Mouse (Mus musculus): ENCODE results near the gene Dagla. TPM values are rescaled to one million over a fixed set of nuclear protein-coding genes. Genes with fewer than 3 reads are reported as not detected.

Dagla gene
- polyA plus RNA-seq, 1 experiment from 2014 or later = 1.8 TPM

GRCm38 (mm10) chr19:10339271-10339670, 34.6 kb upstream of the Dagla start:
- 12% methylated on average over 5 of the region's 5 CpGs for WGBS
- no peaks in the 10 kb centered on the region for H3K9me3 ChIP-seq (ENCODE audit: control insufficient read depth, low read length)
- no peaks in the 10 kb centered on the region for H3K27me3 ChIP-seq (ENCODE audit: control insufficient read depth, insufficient read depth, low read length)
- no peak for DNase-seq (ENCODE audit: low spot score)
- peaks cover 3% of the 10 kb centered on the region for H3K4me1 ChIP-seq (replicated peaks; ENCODE audit: control insufficient read depth, insufficient read depth, low read length)
- H3K27ac ChIP-seq (ENCODE audit: low read depth, low read length) = no peak overlapping the region
- no peak overlapping the region for H3K4me3 ChIP-seq (ENCODE audit: low read depth, low read length)
- H3K36me3 ChIP-seq (ENCODE audit: control insufficient read depth, insufficient read depth, low read length) = no peaks in the 10 kb centered on the region
- no peak overlapping the region for H3K9ac ChIP-seq (ENCODE audit: low read depth, low read length)
- H3K4me2 ChIP-seq (replicated peaks; ENCODE audit: low read depth, low read length) = no peak overlapping the region
- no peak for ATAC-seq (ENCODE audit: low FRiP score)

DNA sequence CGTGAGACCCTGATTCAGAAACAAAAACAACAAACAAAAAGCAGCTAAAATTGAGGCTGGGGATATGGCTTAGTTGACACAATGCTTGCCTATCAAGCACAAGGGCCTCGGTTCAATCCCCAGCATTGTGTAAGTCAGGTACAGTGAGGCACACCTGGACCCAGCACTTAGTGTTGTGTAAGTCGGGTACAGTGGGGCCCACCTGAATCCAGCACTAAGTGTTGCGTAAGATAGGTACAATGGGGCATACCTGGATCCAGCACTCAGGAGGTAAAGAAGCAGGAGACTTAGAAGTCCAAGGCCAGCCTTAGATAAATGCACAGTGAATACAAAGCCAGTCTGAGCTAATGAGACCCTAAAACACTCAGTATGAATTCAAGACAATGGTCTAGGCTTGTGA, 34.0 kb upstream of the Dagla start:
- peaks cover 3% of the 10 kb centered on the region for H3K4me1 ChIP-seq (replicated peaks; ENCODE audit: control insufficient read depth, insufficient read depth, low read length)
- no peaks in the 10 kb centered on the region for H3K36me3 ChIP-seq (ENCODE audit: control insufficient read depth, insufficient read depth, low read length)
- H3K27ac ChIP-seq (ENCODE audit: low read depth, low read length) = no peak overlapping the region
- H3K4me3 ChIP-seq (ENCODE audit: low read depth, low read length) = no peak overlapping the region
- DNase-seq (ENCODE audit: low spot score) (no peak), ATAC-seq (ENCODE audit: low FRiP score) (no peak)
- no peaks in the 10 kb centered on the region for H3K9me3 ChIP-seq (ENCODE audit: control insufficient read depth, low read length)
- no peak overlapping the region for H3K4me2 ChIP-seq (replicated peaks; ENCODE audit: low read depth, low read length)
- H3K9ac ChIP-seq (ENCODE audit: low read depth, low read length) = no peak overlapping the region
- WGBS = 73% methylated on average over 4 of the region's 4 CpGs
- H3K27me3 ChIP-seq (ENCODE audit: control insufficient read depth, insufficient read depth, low read length) = no peaks in the 10 kb centered on the region

DNA sequence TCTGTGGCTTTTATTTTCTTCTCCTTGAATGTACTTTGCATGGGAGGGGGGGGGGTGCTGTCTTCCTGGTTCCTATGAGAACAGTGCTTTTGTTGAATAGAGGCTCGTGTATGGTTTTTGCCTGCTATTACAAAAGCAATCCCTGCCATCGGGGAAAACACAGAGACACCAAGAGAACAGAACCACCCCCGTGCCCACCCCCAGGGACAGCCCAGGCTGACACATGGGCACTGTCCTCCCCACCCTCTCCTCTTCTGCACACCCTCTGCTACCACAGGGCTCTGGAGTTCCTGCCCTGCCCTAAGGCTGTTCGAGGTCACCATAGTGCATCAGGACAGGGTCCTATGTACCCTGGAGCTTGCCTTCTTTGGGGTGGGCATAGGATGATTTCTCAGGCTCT, 29.8 kb upstream of the Dagla start:
- no peak overlapping the region for H3K27ac ChIP-seq (ENCODE audit: low read depth, low read length)
- 79% methylated on average over 4 of the region's 4 CpGs for WGBS
- no peak overlapping the region for H3K9ac ChIP-seq (ENCODE audit: low read depth, low read length)
- H3K27me3 ChIP-seq (ENCODE audit: control insufficient read depth, insufficient read depth, low read length) = no peaks in the 10 kb centered on the region
- ATAC-seq (ENCODE audit: low FRiP score) (0 out of 2 replicates have a peak, but pooled peaks have one; percentile 26), DNase-seq (ENCODE audit: low spot score) (no peak)
- H3K4me3 ChIP-seq (ENCODE audit: low read depth, low read length) = no peak overlapping the region
- H3K36me3 ChIP-seq (ENCODE audit: control insufficient read depth, insufficient read depth, low read length) = no peaks in the 10 kb centered on the region
- H3K9me3 ChIP-seq (ENCODE audit: control insufficient read depth, low read length) = no peaks in the 10 kb centered on the region
- H3K4me1 ChIP-seq (replicated peaks; ENCODE audit: control insufficient read depth, insufficient read depth, low read length) = no peaks in the 10 kb centered on the region
- H3K4me2 ChIP-seq (replicated peaks; ENCODE audit: low read depth, low read length) = no peak overlapping the region

DNA sequence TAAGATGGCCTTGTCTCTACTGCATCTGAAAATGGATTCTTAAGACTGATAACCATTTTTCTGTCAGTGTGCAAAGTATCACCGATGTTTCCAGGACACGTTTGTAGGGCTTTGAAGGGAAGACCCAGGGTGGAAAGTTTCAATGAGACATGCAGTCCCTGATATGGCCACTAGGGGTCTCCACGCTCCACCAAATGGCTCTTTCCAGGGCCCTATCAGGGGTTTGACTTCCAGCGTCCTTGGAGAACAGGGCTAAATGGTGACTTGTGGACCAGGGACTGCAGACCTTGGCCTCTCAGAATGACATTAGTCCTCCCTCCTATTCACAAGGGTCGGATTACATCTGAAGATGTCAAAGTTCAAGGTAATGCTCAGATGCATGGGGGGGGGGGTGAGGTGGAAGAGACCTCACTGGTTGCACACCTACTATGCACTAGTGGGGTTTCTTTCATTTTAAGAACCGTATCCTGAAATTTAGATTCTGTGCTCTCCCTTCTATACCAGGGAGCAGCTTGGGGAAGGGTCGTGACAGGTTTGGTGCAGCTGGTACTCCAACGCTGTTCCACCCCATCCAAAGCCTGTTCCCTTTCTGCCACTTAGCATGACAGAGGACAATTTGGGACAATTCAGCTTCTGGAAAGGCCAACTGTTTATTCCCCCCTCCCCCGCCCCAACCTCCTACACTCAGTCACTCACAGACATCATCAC, 29.0 kb upstream of the Dagla start:
- H3K4me1 ChIP-seq (replicated peaks; ENCODE audit: control insufficient read depth, insufficient read depth, low read length) = no peaks in the 10 kb centered on the region
- H3K27ac ChIP-seq (ENCODE audit: low read depth, low read length) = no peak overlapping the region
- DNase-seq (ENCODE audit: low spot score) (peak; percentile 88), ATAC-seq (ENCODE audit: low FRiP score) (peak; percentile 83)
- WGBS = 40% methylated on average over 9 of the region's 9 CpGs
- no peaks in the 10 kb centered on the region for H3K36me3 ChIP-seq (ENCODE audit: control insufficient read depth, insufficient read depth, low read length)
- no peaks in the 10 kb centered on the region for H3K9me3 ChIP-seq (ENCODE audit: control insufficient read depth, low read length)
- no peaks in the 10 kb centered on the region for H3K27me3 ChIP-seq (ENCODE audit: control insufficient read depth, insufficient read depth, low read length)
- no peak overlapping the region for H3K4me2 ChIP-seq (replicated peaks; ENCODE audit: low read depth, low read length)
- H3K9ac ChIP-seq (ENCODE audit: low read depth, low read length) = no peak overlapping the region
- no peak overlapping the region for H3K4me3 ChIP-seq (ENCODE audit: low read depth, low read length)

GRCm38 (mm10) chr19:10331706-10332105, 27.0 kb upstream of the Dagla start:
- H3K9ac ChIP-seq (ENCODE audit: low read depth, low read length) = no peak overlapping the region
- ATAC-seq (ENCODE audit: low FRiP score) (no peak), DNase-seq (ENCODE audit: low spot score) (no peak)

GRCm38 (mm10) chr19:10329033-10329432, 24.4 kb upstream of the Dagla start:
- DNase-seq (ENCODE audit: low spot score) (no peak), ATAC-seq (ENCODE audit: low FRiP score) (no peak)
- Histone ChIP-seq H3K36me3 (ENCODE audit: control insufficient read depth, insufficient read depth, low read length) (no peaks in the 10 kb centered on the region), H3K4me1 (replicated peaks; ENCODE audit: control insufficient read depth, insufficient read depth, low read length) (no peaks in the 10 kb centered on the region), H3K27me3 (ENCODE audit: control insufficient read depth, insufficient read depth, low read length) (no peaks in the 10 kb centered on the region), H3K4me2 (replicated peaks; ENCODE audit: low read depth, low read length) (no peak overlapping the region), H3K9me3 (ENCODE audit: control insufficient read depth, low read length) (no peaks in the 10 kb centered on the region), H3K9ac (ENCODE audit: low read depth, low read length) (no peak overlapping the region), H3K4me3 (ENCODE audit: low read depth, low read length) (no peak overlapping the region), H3K27ac (ENCODE audit: low read depth, low read length) (no peak overlapping the region)
- WGBS = 93% methylated on average over 8 of the region's 8 CpGs

More at GRCm38 (mm10) chr19:10331706-10332105, 27.0 kb upstream of the Dagla start:
- no peak overlapping the region for H3K4me2 ChIP-seq (replicated peaks; ENCODE audit: low read depth, low read length)
- 67% methylated on average over 4 of the region's 4 CpGs for WGBS
- no peaks in the 10 kb centered on the region for H3K4me1 ChIP-seq (replicated peaks; ENCODE audit: control insufficient read depth, insufficient read depth, low read length)
- no peak overlapping the region for H3K27ac ChIP-seq (ENCODE audit: low read depth, low read length)
- no peak overlapping the region for H3K4me3 ChIP-seq (ENCODE audit: low read depth, low read length)
- H3K36me3 ChIP-seq (ENCODE audit: control insufficient read depth, insufficient read depth, low read length) = no peaks in the 10 kb centered on the region
- no peaks in the 10 kb centered on the region for H3K9me3 ChIP-seq (ENCODE audit: control insufficient read depth, low read length)
- no peaks in the 10 kb centered on the region for H3K27me3 ChIP-seq (ENCODE audit: control insufficient read depth, insufficient read depth, low read length)

DNA sequence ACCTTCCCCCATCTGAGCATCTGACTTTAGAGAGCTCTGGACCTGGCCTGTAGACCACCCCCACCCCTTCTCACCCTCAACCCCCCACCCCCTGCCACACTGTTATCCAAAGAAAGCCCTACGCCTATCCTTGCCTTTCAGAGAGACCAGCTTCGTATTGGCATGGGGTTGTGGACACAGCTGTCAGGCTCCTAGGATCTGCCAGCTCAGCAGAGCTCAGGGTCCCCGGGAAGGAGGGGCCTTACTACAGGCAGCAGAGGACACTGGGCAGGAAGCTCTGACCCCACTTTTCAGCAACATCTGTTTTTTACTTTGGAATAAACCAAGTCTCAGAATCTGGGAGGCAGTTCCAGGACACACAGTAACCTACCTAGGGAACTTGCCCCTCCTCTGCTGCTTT, 21.9 kb upstream of the Dagla start:
- Histone ChIP-seq H3K4me3 (ENCODE audit: low read depth, low read length) (no peak overlapping the region), H3K4me2 (replicated peaks; ENCODE audit: low read depth, low read length) (no peak overlapping the region), H3K9me3 (ENCODE audit: control insufficient read depth, low read length) (no peaks in the 10 kb centered on the region), H3K36me3 (ENCODE audit: control insufficient read depth, insufficient read depth, low read length) (no peaks in the 10 kb centered on the region), H3K27me3 (ENCODE audit: control insufficient read depth, insufficient read depth, low read length) (no peaks in the 10 kb centered on the region), H3K4me1 (replicated peaks; ENCODE audit: control insufficient read depth, insufficient read depth, low read length) (no peaks in the 10 kb centered on the region), H3K27ac (ENCODE audit: low read depth, low read length) (no peak overlapping the region), H3K9ac (ENCODE audit: low read depth, low read length) (no peak overlapping the region)
- WGBS = 48% methylated on average over 3 of the region's 3 CpGs
- ATAC-seq (ENCODE audit: low FRiP score) = no peak
- DNase-seq (ENCODE audit: low spot score) = no peak

DNA sequence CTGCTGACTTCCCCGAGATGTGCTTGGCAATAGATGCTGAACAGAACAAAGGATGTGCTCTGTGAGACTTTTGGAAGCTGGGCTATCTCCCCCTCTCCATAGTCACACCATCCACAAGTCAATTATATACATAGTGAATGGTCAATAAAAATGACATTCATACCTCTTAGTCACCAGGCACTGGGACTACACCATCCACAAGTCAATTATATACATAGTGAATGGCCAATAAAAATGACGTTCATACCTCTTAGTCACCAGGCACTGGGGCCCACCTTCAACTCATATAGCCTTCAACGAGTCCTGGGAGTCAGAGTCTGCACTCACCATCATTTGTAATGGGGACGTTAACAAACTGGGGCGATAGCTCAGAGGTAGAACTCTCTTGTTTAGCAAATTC, 19.2 kb upstream of the Dagla start:
- H3K4me2 ChIP-seq (replicated peaks; ENCODE audit: low read depth, low read length) = no peak overlapping the region
- no peak overlapping the region for H3K4me3 ChIP-seq (ENCODE audit: low read depth, low read length)
- no peaks in the 10 kb centered on the region for H3K36me3 ChIP-seq (ENCODE audit: control insufficient read depth, insufficient read depth, low read length)
- no peaks in the 10 kb centered on the region for H3K4me1 ChIP-seq (replicated peaks; ENCODE audit: control insufficient read depth, insufficient read depth, low read length)
- H3K27ac ChIP-seq (ENCODE audit: low read depth, low read length) = no peak overlapping the region
- DNase-seq (ENCODE audit: low spot score) = no peak
- no peak overlapping the region for H3K9ac ChIP-seq (ENCODE audit: low read depth, low read length)
- no peaks in the 10 kb centered on the region for H3K9me3 ChIP-seq (ENCODE audit: control insufficient read depth, low read length)
- whole genome bisulfite sequencing = 80% methylated on average over 5 of the region's 5 CpGs
- ATAC-seq (ENCODE audit: low FRiP score) = no peak
- H3K27me3 ChIP-seq (ENCODE audit: control insufficient read depth, insufficient read depth, low read length) = no peaks in the 10 kb centered on the region

DNA sequence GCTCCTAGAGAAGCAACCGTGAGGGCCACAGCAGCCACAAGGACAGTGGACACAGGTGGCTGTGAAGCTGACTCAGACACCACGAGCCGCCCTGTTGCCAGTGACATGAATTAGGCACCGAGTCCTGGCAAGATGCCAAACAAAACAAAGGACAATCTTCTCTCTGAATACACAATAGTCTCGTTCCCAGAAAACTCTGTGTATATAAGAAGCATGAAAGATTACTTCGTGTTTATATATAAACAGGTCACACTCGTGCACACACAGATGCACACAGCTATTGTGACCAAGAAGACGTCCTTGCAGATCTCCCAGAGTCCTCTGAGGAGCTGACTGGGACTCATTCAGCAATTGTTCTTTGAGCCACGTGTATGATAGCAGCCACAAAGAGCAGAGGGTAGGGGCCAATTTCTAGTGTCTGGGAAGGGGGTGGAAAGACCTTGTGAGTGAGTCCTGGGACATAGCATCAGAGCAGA, 18.7 kb upstream of the Dagla start:
- 48% methylated on average over 9 of the region's 9 CpGs for WGBS
- ATAC-seq (ENCODE audit: low FRiP score) = no peak
- DNase-seq (ENCODE audit: low spot score) = peak; percentile 27

More for the DNA sequence above, 18.7 kb upstream of the Dagla start:
- Histone ChIP-seq H3K27ac (ENCODE audit: low read depth, low read length) (no peak overlapping the region), H3K9ac (ENCODE audit: low read depth, low read length) (no peak overlapping the region), H3K4me1 (replicated peaks; ENCODE audit: control insufficient read depth, insufficient read depth, low read length) (no peaks in the 10 kb centered on the region), H3K36me3 (ENCODE audit: control insufficient read depth, insufficient read depth, low read length) (no peaks in the 10 kb centered on the region), H3K27me3 (ENCODE audit: control insufficient read depth, insufficient read depth, low read length) (no peaks in the 10 kb centered on the region), H3K4me2 (replicated peaks; ENCODE audit: low read depth, low read length) (no peak overlapping the region), H3K9me3 (ENCODE audit: control insufficient read depth, low read length) (no peaks in the 10 kb centered on the region), H3K4me3 (ENCODE audit: low read depth, low read length) (no peak overlapping the region)

Measured in hindbrain, embryonic 11.5 days (tissue).